Mouse (Mus musculus) bone marrow, adult 2 months (tissue): Measurements from ENCODE around the gene Trim71.

Experiments used
- CTCF ChIP-seq: fragments of 200-500 bp; IDR thresholded peaks from 2 replicates; pipeline ENCODE4 v1.5.1; 2011; ENCODE audit warnings: low read length, control low read depth; ENCODE audit not compliant: control insufficient read depth, insufficient read depth
- POLR2A ChIP-seq: fragments of 200-500 bp; IDR thresholded peaks from 2 replicates; pipeline ENCODE4 v1.6.1; 2011; ENCODE audit warnings: low read depth, mild to moderate bottlenecking, control low read depth, low read length, borderline replicate concordance; ENCODE audit not compliant: control insufficient read depth

DNA sequence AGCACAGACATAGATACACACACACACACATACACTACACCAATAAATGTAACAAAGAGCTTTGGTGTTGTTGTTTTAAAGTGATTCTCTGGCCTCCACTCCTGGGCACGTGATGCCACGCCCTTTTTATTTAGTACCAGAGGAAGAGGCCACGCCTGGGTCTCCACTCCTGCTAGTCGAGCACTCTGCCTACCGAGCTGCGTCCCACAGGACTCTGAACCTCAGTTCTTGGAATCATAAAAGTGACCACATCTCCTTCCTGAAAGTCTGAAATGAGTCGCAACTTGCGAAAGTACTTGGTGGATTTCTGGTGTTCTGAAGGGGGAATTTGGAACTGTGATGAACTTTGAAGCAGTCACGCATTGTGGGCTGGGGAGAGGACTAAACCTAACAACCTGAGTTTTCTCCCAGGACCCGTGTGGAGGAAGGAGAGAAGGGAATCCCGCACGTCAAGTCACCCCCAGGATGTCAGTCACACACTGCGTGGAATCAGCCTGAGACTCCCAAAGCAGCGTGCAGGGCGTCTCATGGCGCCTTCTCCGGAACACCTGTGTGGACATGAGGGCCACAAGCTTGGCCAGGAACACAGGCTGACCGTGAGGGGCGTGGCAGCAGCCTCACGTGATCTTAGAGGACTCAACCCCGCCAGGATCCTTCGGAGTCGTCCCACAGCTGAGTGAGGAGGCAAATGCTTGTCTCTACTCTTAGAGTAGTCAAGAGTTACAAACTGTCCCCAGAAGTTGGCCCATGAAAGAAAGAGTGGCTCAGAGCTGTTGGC is 76.5 kb downstream of the Trim71 start:
- TF ChIP-seq CTCF: no peak
- TF ChIP-seq POLR2A: no peak
